Mouse (Mus musculus) kidney, adult 2 months (tissue): Measurements from ENCODE around the gene Fam163b.

Experiments
- CTCF ChIP-seq: fragments of 200-500 bp; conservative IDR thresholded peaks from 2 replicates; pipeline ENCODE4 v1.5.1; 2011; ENCODE audit warnings: low read depth, mild to moderate bottlenecking, control low read depth, low read length, moderate library complexity, mixed read lengths; ENCODE audit not compliant: insufficient read depth, insufficient read length
- POLR2A ChIP-seq: fragments of 200-500 bp; IDR thresholded peaks from one replicate; pipeline ENCODE4 v1.6.1; 2011; ENCODE audit warnings: low read depth, low read length, control low read depth

DNA sequence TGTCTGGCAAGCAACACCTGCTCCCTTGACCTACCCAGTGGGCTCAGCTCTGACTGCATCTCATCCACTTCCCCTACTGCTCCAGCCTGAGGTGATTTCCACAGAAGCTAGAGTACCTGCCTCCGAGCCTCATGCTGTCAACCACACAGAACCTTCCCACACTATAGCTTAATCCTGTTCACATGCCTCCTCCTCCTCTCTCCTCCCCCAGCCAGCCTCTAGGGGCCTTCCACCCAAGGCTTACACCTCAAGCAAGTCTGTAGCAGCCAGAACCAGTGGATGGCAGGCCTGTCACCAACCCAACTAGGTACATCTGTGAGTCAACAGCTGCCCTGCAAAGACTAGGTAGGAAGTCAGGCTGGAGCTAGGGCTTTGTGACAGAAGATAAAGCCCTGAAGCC, 5.5 kb downstream of the Fam163b start:
- no peak for TF ChIP-seq CTCF
- TF ChIP-seq POLR2A, result no peak
